Mouse (Mus musculus) heart, embryonic 13.5 days (tissue): Measurements from ENCODE around the gene Gm7030. TPM values are rescaled to one million over a fixed set of nuclear protein-coding genes. Genes with fewer than 3 reads are reported as not detected.
A peak's percentile ranks its signal among the peaks of the same experiment; 100 is the strongest.
"Not testable (repeated sequence)": the region's sequence is repeated elsewhere in the genome, so short reads cannot be mapped to it uniquely, and the experiment has no call there.

Experiments used
- ATAC-seq: fragments of 200-750 bp; cut with Nextera tagmentation; 2 replicates; pipeline ENCODE4 v1.8.0; 2017; ENCODE audit warnings: moderate TSS enrichment; ENCODE audit not compliant: insufficient number of reproducible peaks, low FRiP score, low TSS enrichment; ENCODE audit errors: extremely low read depth
- H3K27ac ChIP-seq: fragments of 300-500 bp; sonication (generic); replicated peaks from 2 replicates; pipeline ENCODE4 v1.5.1; 2015; ENCODE audit warnings: moderate library complexity, mild to moderate bottlenecking, inconsistent platforms
- H3K27me3 ChIP-seq: fragments of 300-500 bp; sonication (generic); replicated peaks from 2 replicates; pipeline ENCODE4 v1.6.1; 2015; ENCODE audit warnings: mild to moderate bottlenecking, inconsistent platforms
- H3K36me3 ChIP-seq: fragments of 300-500 bp; sonication (generic); 2 replicates; pipeline ENCODE4 v1.6.1; 2015; ENCODE audit warnings: mild to moderate bottlenecking, inconsistent platforms
- H3K4me1 ChIP-seq: fragments of 300-500 bp; sonication (generic); 2 replicates; pipeline ENCODE4 v1.6.1; 2015; ENCODE audit warnings: inconsistent platforms
- H3K4me2 ChIP-seq: fragments of 300-500 bp; sonication (generic); 2 replicates; pipeline ENCODE4 v1.6.1; 2015; ENCODE audit warnings: inconsistent platforms, mild to moderate bottlenecking, moderate library complexity
- H3K4me3 ChIP-seq: fragments of 300-500 bp; sonication (generic); 2 replicates; pipeline ENCODE4 v1.5.1; 2015; ENCODE audit warnings: moderate library complexity, mild to moderate bottlenecking, inconsistent platforms
- H3K9ac ChIP-seq: fragments of 300-500 bp; sonication (generic); 2 replicates; pipeline ENCODE4 v1.6.1; 2015; ENCODE audit warnings: inconsistent platforms, mild to moderate bottlenecking, moderate library complexity
- H3K9me3 ChIP-seq: fragments of 300-500 bp; sonication (generic); 2 replicates; pipeline ENCODE4 v1.6.1; 2016; ENCODE audit warnings: inconsistent platforms
- WGBS: fragments of 180-500 bp; shearing (Covaris S2); methylation state at CpG from one replicate; pipeline ENCODE4 v1.1.7; 2015; ENCODE audit warnings: mixed read lengths; 5-methylcytosine and 5-hydroxymethylcytosine counted together
- polyA plus RNA-seq: library from polyadenylated mRNA; unstranded; fragments of >200 nt; fragmentation: Nextera tagmentation; extraction: Ambion mirVana; gene quantifications from 2 replicates; pipeline ENCODE4 v1.2.1, GENCODE M21; 2015

Gm7030 gene
- polyA plus RNA-seq, result not detected in 2 replicates

DNA sequence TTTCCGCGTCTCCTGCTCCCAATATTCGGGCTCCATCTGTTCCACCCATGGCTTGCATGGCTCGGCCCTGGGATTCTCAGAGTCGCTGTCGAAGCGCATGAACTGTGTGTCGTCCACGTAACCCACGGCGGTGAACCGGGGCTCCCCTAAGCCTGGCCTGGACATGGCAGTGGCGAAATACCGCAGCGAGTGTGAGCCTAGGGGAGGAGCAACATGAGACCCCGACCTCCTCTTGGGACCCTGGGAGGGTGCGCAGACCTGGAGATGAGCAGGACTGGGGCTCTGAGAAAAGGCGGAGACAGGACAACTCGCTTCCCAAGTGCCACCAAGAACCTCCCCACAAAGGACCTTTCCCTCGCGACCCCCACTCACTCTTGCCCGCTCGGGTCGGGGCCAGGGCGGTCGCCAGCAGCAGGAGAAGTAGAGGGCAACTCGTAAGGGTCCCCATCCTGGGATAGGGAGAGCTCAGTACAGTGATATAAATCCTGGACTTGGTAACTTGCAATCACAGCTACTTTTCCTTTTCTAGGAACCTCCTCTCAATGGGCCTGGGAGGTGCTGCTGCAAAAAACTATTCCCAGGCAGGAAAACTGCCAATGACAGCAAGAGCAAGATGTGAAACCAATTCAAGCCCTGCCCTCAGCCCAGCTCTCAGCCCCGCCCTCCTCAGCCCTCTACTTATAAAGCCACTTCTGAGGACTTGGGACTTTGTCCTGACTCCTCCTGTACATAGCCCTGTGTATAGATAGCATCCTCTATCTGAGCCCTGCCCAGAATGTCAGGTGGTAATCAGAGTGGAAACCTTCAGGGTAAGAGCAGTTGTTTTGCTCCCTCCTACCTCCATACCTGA is at the start of gene Gm7030:
Gene Gm7030 (minus strand): TSS at position 458 of the 850 bp plus-strand sequence.
- not testable (repeated sequence) for ATAC-seq, H3K9ac ChIP-seq, H3K36me3 ChIP-seq, H3K27ac ChIP-seq, H3K4me1 ChIP-seq, H3K9me3 ChIP-seq, H3K4me3 ChIP-seq, H3K4me2 ChIP-seq
- peaks cover 55% of the 10 kb centered on the region for H3K27me3 ChIP-seq
- 16% methylated on average over 27 of the region's 28 CpGs for WGBS

DNA sequence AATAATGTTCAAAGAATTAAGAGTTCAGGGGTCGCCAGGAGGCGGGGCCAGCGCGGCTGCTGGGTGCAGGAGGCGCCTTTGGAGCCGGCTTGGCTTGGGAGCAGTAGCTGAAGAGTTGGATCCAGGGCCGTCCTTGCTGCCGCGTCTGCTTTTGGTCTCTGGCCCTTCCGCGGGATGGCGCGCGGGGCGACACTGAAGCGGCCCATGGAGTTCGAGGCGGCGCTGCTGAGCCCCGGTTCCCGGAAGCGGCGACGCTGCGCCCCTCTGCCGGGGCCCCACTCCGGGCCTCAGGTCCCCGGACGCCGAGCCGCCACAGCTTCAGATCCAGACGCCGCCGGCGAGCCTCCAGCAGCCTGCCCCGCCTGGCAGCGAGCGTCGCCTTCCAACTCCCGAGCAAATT is 49.7 kb upstream of the Gm7030 start:
- not testable (repeated sequence) for H3K9me3 ChIP-seq, ATAC-seq, H3K36me3 ChIP-seq, H3K27ac ChIP-seq, H3K4me1 ChIP-seq
- H3K9ac ChIP-seq, result peak overlapping the region; percentile 62
- peak overlapping the region; percentile 50 for H3K4me3 ChIP-seq
- WGBS, result under 1% methylated on average over 40 of the region's 40 CpGs
- peak overlapping the region; percentile 73 for H3K4me2 ChIP-seq
- H3K27me3 ChIP-seq, result peaks cover 52% of the 10 kb centered on the region

DNA sequence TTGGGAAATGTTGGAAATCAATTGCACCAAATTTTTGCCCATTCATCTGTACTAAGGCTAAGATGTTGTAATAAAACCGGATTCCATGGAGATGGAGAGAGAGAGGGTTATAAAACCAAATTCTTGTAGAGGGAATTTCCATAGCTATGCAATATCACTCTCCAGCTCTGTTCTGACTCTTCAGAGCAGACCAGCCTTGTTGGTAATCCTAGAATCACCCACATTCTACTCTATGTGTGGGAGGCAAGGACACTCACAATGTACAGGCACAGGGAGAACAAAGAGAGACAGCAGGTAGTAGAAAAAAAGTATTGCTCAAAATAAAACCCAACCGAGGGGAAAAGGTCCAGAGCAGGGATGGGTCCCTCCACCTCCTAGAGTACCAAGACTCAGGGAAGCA is 46.9 kb upstream of the Gm7030 start:
- ATAC-seq, H3K4me1 ChIP-seq, H3K4me3 ChIP-seq, H3K27ac ChIP-seq, H3K9ac ChIP-seq, H3K9me3 ChIP-seq, H3K4me2 ChIP-seq, H3K36me3 ChIP-seq: not testable (repeated sequence)
- H3K27me3 ChIP-seq, result peaks cover 42% of the 10 kb centered on the region
- WGBS, result no CpG with 5 or more reads among the region's 2 CpGs

DNA sequence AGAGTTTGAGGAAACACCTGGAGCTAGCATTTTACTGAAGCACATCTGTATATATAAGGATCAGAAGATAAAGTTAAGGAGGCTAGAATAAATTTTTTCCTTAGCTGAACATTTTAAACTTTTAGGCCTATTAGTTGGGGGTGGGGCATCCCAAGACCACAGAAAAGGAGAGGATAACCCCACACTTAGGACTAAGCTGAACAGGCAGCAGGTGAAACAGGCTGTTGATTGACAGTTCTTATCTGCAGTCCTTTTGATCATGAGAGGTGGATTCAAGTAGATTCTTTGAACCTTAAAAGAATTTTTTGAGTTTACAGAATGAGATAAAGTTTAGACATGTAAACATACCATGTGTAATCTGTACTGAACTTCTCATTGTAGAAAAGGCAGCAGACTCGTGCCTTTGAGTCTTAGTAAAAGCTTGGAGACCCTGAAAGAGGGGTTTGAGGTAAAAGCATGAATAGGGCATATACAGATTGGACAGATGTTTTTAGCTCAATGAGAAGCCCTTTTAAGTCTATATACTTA is 41.1 kb upstream of the Gm7030 start:
- no peak overlapping the region for H3K9ac ChIP-seq
- no peak for ATAC-seq
- WGBS, result 30% methylated on average over 1 of the region's 1 CpGs
- H3K36me3 ChIP-seq, result no peaks in the 10 kb centered on the region
- peaks cover 11% of the 10 kb centered on the region for H3K4me1 ChIP-seq
- H3K4me3 ChIP-seq, result no peak overlapping the region
- H3K27me3 ChIP-seq, result peaks cover 71% of the 10 kb centered on the region
- H3K27ac ChIP-seq, result no peak overlapping the region
- no peak overlapping the region for H3K4me2 ChIP-seq
- H3K9me3 ChIP-seq, result no peaks in the 10 kb centered on the region

DNA sequence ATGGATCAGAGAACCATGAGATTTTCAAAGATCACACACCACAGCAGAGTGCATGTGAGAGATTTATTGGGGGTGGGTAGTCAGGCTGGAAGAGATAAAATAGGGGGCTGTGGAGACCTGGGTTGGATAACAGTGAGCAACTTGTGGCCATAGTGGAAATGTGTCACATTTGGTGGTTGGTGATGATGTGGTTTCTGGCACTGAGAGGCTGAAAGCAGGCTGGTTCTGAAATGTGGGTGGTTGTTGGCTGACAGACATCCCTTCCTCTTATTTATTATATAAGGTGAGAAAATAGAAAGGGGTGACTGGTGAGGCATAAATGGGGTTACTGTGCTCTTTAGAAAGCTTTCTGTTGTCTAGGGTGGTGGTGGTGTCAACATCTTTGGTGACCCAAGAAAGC is 40.5 kb upstream of the Gm7030 start:
- no peaks in the 10 kb centered on the region for H3K36me3 ChIP-seq
- peaks cover 11% of the 10 kb centered on the region for H3K4me1 ChIP-seq
- no peaks in the 10 kb centered on the region for H3K9me3 ChIP-seq
- H3K9ac ChIP-seq, result no peak overlapping the region
- peaks cover 77% of the 10 kb centered on the region for H3K27me3 ChIP-seq
- no peak for ATAC-seq
- H3K4me3 ChIP-seq, result no peak overlapping the region
- H3K4me2 ChIP-seq, result no peak overlapping the region
- no peak overlapping the region for H3K27ac ChIP-seq

DNA sequence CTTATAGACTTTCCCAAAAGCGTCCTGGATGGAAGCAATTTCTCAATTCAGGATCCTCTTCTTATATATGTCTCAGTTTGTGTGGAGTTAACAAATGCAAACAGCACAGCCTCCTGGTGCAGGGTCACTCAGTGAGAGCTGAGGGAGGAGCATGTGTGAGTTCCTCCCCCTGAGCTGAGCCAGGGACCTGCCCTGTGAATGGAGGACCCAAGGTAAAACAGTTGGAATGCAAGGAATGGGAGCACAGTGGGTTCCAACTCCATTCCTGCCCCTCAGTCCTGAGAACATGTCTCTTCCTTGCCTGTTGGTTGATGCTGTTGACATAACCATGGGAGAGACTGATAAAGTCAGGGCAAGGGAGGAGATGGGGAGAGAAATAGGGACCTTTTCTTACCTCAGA is 39.9 kb upstream of the Gm7030 start:
- not testable (repeated sequence) for ATAC-seq, H3K4me3 ChIP-seq, H3K36me3 ChIP-seq, H3K27ac ChIP-seq, H3K4me2 ChIP-seq, H3K9ac ChIP-seq, H3K9me3 ChIP-seq
- 46% methylated on average over 1 of the region's 1 CpGs for WGBS
- H3K27me3 ChIP-seq, result peaks cover 81% of the 10 kb centered on the region
- peaks cover 11% of the 10 kb centered on the region for H3K4me1 ChIP-seq

DNA sequence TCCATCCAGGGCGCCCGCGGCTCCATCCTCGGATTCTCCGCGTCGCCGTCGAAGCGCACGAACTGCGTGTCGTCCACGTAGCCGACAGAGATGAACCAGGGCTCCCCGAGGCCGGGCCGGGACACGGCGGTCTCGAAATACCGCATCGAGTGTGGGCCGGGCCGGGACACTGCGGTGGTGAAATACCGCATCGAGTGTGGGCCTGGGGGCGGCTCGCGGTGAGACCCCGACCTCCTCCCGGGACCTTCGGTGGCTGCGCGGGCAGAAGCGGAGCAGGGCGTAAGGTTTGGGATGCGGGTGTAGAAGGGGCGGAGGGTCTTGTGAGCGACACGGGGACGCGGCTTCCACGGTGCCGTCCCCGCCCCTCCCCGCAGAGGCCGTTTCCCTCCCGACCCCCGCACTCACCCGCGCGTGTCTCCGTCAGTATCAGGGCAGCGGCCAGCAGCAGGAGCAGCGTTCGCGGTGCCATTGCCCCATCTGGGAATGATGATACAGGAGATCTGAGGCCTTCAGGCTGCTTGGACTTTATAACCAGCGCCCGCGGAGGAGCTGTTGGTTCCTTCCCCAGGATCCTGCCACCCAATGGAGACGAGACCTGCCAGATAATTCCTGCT is 38.9 kb upstream of the Gm7030 start, which contains the start of gene Gm8909:
Gene Gm8909 (minus strand): TSS at position 499 of the 614 bp plus-strand sequence.
- H3K27ac ChIP-seq, result no peak within 1 kb of the TSS
- no peak for ATAC-seq
- WGBS, result 3% methylated on average over 63 of the region's 63 CpGs
- H3K9me3 ChIP-seq, result no peaks in the 10 kb centered on the region
- peaks cover 85% of the 10 kb centered on the region for H3K27me3 ChIP-seq
- H3K4me1 ChIP-seq, result peaks cover 11% of the 10 kb centered on the region
- peak within 1 kb of the TSS; percentile 40; the same call in 1 of the 2 replicates for H3K9ac ChIP-seq
- H3K4me3 ChIP-seq, result peak within 1 kb of the TSS; percentile 53
- no peaks in the 10 kb centered on the region for H3K36me3 ChIP-seq
- peak within 1 kb of the TSS; percentile 70 for H3K4me2 ChIP-seq

DNA sequence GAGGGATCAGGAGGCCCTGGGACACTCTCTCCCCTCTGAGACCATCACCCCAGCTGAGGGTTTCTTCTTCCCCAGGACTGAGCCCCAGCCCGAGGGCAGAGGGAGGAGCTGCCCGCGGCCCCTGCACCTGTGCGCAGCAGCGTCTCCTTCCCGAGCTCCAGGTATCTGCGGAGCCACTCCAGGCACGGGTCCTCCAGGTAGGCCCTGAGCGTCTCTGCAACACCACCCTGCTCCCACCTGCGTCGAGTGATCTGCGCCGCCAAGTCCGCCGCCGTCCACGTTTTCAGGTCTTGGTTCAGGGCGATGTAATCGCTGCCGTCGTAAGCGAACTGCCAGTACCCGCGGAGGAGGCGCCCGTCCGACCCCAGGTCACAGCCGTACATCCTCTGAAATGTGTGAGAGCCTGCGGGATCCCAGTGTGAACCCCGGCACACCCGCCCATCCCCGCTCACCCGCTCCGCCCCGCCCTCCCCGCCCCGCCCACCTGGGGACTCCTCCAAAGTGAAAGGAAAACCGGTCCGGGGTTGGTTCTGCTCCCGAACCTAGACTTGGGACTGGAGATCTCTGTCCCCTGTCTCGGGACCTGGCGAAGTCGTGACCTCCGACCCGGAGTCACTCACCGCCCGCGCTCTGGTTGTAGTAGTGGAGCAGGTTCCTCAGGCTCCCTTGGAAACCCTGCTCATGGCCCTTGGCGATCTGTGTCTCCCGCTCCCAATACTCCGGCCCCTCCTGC is 38.2 kb upstream of the Gm7030 start:
- no peak for ATAC-seq
- H3K4me2 ChIP-seq, result peak overlapping the region; percentile 70
- no peaks in the 10 kb centered on the region for H3K36me3 ChIP-seq
- peaks cover 88% of the 10 kb centered on the region for H3K27me3 ChIP-seq
- H3K4me1 ChIP-seq, result peaks cover 11% of the 10 kb centered on the region
- 2% methylated on average over 51 of the region's 51 CpGs for WGBS
- H3K4me3 ChIP-seq, result peak overlapping the region; percentile 53
- H3K9ac ChIP-seq, result peak overlapping the region; percentile 40; the same call in 1 of the 2 replicates
- no peak overlapping the region for H3K27ac ChIP-seq
- no peaks in the 10 kb centered on the region for H3K9me3 ChIP-seq

DNA sequence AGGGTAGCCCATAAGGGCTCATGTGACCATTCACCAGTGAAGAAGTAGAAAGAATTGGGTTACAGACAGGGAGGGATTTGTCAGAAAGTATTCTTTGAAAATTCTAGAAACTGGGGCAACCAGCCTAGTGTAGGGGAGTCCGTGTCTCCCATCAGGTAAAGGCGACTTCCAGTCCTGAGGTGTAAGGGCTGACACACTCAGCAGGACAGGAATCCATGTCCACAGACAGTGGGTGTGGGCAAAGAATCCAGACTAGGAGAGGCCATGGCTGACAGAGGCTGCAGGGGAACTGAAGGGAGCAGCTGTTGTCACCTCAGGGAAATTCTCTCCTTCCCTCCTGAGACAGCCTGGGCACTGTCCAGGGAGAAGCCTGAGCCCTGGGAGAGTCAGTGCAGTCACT is 37.7 kb upstream of the Gm7030 start:
- 20% methylated on average over 2 of the region's 2 CpGs for WGBS
- H3K4me1 ChIP-seq, result peaks cover 11% of the 10 kb centered on the region
- H3K9me3 ChIP-seq, H3K9ac ChIP-seq, H3K4me3 ChIP-seq, H3K36me3 ChIP-seq, H3K4me2 ChIP-seq, H3K27ac ChIP-seq, ATAC-seq: not testable (repeated sequence)
- H3K27me3 ChIP-seq, result peaks cover 92% of the 10 kb centered on the region

DNA sequence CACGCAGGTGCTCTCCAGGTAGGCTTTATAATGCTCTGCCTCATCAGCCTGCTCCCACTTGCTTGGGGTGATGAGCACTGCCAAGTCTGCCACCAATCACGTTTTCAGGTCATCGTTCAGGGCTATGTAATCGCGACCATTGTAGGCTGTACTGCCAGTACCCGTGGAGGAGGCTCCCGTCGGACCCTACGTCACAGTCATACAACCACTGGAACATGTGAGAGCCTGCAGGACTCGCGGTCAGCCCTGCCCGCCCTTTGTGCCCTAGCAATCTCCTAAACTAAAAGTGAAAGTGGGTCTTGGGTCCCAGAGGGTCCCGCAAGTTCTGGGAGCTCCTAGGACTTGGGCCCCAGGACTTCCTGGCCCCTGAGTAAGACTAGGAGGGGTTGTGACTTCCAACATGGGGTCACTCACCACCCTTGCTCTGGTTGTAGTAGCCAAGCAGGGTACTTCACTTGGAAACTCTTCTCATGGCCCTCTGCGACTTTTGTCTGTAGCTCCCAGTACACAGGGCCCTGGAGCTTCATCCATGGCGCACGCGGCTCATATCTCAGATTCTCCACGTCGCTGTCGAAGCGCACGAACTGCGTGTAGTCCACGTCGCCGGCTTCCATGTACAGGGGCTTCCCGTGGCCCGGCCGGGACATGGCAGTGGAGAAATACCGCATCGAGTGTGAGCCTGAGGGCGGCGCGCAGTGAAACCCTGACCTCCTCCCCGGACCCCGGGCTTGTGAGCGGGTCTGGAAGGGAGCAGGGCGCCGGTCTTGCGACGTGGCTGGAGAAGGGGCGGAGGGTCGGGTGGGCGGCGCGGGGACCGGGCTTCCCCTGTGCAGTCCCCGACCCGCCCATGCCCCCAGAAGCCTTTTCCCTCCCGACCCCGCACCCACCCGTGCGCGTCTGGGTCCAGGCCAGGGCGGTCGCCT is 32.2 kb upstream of the Gm7030 start:
- no peaks in the 10 kb centered on the region for H3K36me3 ChIP-seq
- peaks cover 92% of the 10 kb centered on the region for H3K27me3 ChIP-seq
- 2% methylated on average over 55 of the region's 56 CpGs for WGBS
- H3K4me3 ChIP-seq, result peak overlapping the region; percentile 38
- ATAC-seq, result no peak
- no peaks in the 10 kb centered on the region for H3K9me3 ChIP-seq
- no peak overlapping the region for H3K9ac ChIP-seq
- peaks cover 13% of the 10 kb centered on the region for H3K4me1 ChIP-seq
- no peak overlapping the region for H3K27ac ChIP-seq
- peak overlapping the region; percentile 59 for H3K4me2 ChIP-seq
